Mouse (Mus musculus) G1E (cell line): ENCODE measurements around the gene Gm29735.
"Not testable (repeated sequence)": the region's sequence is repeated elsewhere in the genome, so short reads cannot be mapped to it uniquely, and the experiment has no call there.

Experiments used
- CTCF ChIP-seq: IDR thresholded peaks from 2 replicates; pipeline ENCODE4 v1.5.1; 2012; ENCODE audit warnings: low read depth, low read length, inconsistent platforms, mixed read lengths
- GATA1 ChIP-seq: IDR thresholded peaks from 2 replicates; pipeline ENCODE4 v1.6.1; 2012; ENCODE audit warnings: borderline replicate concordance, low read length, inconsistent platforms, mixed read lengths
- POLR2AphosphoS5 ChIP-seq: IDR thresholded peaks from 2 replicates; pipeline ENCODE4 v1.6.1; 2012; ENCODE audit warnings: low read depth, low read length, inconsistent platforms; ENCODE audit not compliant: insufficient replicate concordance
- TAL1 ChIP-seq: conservative IDR thresholded peaks from 2 replicates; pipeline ENCODE4 v1.6.1; 2012; ENCODE audit warnings: low read depth, low read length, inconsistent platforms, mixed read lengths

DNA sequence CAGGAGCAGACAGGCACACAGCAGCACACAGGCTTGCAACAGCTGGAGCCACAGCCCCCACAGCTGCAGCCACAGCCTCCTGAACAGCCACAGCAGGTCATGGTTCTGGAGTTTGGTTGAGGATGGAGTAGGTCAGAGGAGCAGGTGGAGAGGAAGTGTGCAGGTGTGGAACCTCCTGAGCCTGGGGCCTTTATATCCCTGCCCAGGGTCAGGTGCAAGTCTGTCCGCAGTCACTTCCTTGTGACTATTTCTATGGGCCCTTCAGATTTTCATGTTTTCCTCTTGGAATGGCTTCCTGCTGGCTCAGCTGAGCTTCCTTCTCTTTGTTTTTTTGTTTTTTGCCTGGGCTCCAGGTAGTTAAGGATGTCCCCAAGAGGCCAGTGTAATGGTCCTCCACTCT is 36.3 kb downstream of the Gm29735 start, which contains the start of gene Gm45618:
- not testable (repeated sequence) for TF ChIP-seq CTCF, TAL1, GATA1, POLR2AphosphoS5
